Mouse (Mus musculus) testis, adult 2 months (tissue): ENCODE measurements at regions not wholly inside any gene's neighbourhood (a gene's known extent, or its start where the extent isn't known, plus 50 kb on each side); places are given as distances from the start of the nearest gene placed in this dataset.

Experiments
- H3K27ac ChIP-seq: fragments of 200-500 bp; 2 replicates; pipeline ENCODE4 v1.5.1; 2012; ENCODE audit warnings: low read depth, low read length; ENCODE audit not compliant: control insufficient read depth, insufficient read depth
- H3K27me3 ChIP-seq: fragments of 200-500 bp; 2 replicates; pipeline ENCODE4 v1.6.1; 2012; ENCODE audit warnings: mild to moderate bottlenecking, low read length, moderate library complexity; ENCODE audit not compliant: control insufficient read depth, insufficient read depth
- H3K36me3 ChIP-seq: fragments of 200-500 bp; 2 replicates; pipeline ENCODE4 v1.6.1; 2012; ENCODE audit warnings: mild to moderate bottlenecking, low read length; ENCODE audit not compliant: control insufficient read depth, insufficient read depth
- H3K4me1 ChIP-seq: fragments of 200-500 bp; 2 replicates; pipeline ENCODE4 v1.6.1; 2012; ENCODE audit warnings: low read length; ENCODE audit not compliant: control insufficient read depth, insufficient read depth
- H3K4me3 ChIP-seq: fragments of 200-500 bp; 2 replicates; pipeline ENCODE4 v1.5.1; 2012; ENCODE audit warnings: low read depth, mild to moderate bottlenecking, low read length, moderate library complexity, mixed read lengths; ENCODE audit not compliant: control insufficient read depth
- CTCF ChIP-seq: fragments of 200-500 bp; IDR thresholded peaks from 2 replicates; pipeline ENCODE4 v1.5.1; 2012; ENCODE audit warnings: low read depth, mild to moderate bottlenecking, inconsistent platforms, low read length, moderate library complexity; ENCODE audit not compliant: control insufficient read depth, insufficient read depth, insufficient replicate concordance
- POLR2A ChIP-seq: fragments of 200-500 bp; IDR thresholded peaks from 2 replicates; pipeline ENCODE4 v1.6.1; 2012; ENCODE audit warnings: low read depth, mild to moderate bottlenecking, inconsistent platforms, low read length, moderate library complexity; ENCODE audit not compliant: control insufficient read depth

- Histone ChIP-seq H3K4me1 (no peaks in the 10 kb centered on the region; the same call in 1 of the 2 replicates), H3K27ac (no peak overlapping the region), H3K4me3 (no peak overlapping the region), H3K36me3 (no peaks in the 10 kb centered on the region), H3K27me3 (no peaks in the 10 kb centered on the region)
- TF ChIP-seq CTCF = no peak
Measured at GRCm38 (mm10) chr3:38795646-38796301, 91.0 kb upstream of the Fat4 start.

DNA sequence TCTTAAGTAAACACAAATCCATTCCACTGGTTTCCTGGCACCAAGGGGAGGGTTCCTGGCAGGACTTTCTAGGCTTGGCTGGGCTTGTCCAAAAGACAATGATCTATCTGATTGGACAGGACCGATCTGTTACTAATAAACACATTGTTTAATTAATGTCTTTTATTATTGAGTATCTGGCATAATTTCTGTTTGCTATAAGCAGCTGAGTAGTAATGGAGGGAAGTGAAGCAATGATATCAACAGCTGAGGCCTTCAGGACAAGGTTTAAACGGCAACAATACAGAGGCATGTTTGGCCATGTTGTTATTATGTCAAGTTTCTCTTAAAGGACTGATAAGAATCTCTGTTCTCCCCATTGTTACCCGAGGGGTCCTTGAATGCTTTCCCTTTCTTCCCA is 93.5 kb upstream of the Fat4 start:
- Histone ChIP-seq H3K27ac (no peak overlapping the region), H3K36me3 (no peaks in the 10 kb centered on the region), H3K27me3 (no peaks in the 10 kb centered on the region), H3K4me3 (no peak overlapping the region), H3K4me1 (no peaks in the 10 kb centered on the region; the same call in 1 of the 2 replicates)
- TF ChIP-seq CTCF (no peak), POLR2A (no peak)

GRCm38 (mm10) chr3:38788751-38789150 is 98.0 kb upstream of the Fat4 start:
- no peak overlapping the region for H3K4me3 ChIP-seq
- H3K36me3 ChIP-seq = no peaks in the 10 kb centered on the region
- H3K27me3 ChIP-seq = no peaks in the 10 kb centered on the region
- no peak overlapping the region for H3K27ac ChIP-seq
- no peak for TF ChIP-seq CTCF
- no peak for TF ChIP-seq POLR2A
- H3K4me1 ChIP-seq = no peaks in the 10 kb centered on the region

DNA sequence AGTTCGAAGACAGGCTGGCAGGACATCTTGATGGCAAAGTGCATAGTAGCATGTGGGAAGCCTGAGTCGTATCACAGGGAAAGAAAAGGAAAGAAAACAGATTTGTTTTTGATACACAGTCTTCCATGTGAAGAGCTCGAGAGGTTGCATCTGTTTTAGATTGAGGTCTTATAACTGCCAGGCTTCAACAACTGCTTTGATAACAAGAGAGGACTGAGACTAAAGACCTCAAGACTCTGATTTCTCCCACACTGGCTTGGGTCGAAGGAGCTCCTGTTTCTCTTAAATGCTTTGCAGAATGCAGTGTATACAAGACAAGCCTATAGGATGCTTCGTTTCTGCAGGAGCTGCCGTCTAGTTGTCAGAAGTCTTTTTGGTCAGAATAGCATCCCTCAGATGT is 103.0 kb upstream of the Fat4 start:
- no peaks in the 10 kb centered on the region for H3K4me1 ChIP-seq
- H3K36me3 ChIP-seq = no peaks in the 10 kb centered on the region
- no peaks in the 10 kb centered on the region for H3K27me3 ChIP-seq
- H3K4me3 ChIP-seq = no peak overlapping the region
- no peak overlapping the region for H3K27ac ChIP-seq
- no peak for TF ChIP-seq POLR2A
- no peak for TF ChIP-seq CTCF

- Histone ChIP-seq H3K27ac (no peak overlapping the region), H3K27me3 (no peaks in the 10 kb centered on the region), H3K36me3 (no peaks in the 10 kb centered on the region), H3K4me1 (no peaks in the 10 kb centered on the region), H3K4me3 (no peak overlapping the region)
- TF ChIP-seq CTCF = no peak
- TF ChIP-seq POLR2A = no peak
Measured at GRCm38 (mm10) chr3:38783051-38783450, 103.7 kb upstream of the Fat4 start.

GRCm38 (mm10) chr3:38776743-38777366 is 109.9 kb upstream of the Fat4 start:
- Histone ChIP-seq H3K27ac (no peak overlapping the region), H3K36me3 (no peaks in the 10 kb centered on the region), H3K27me3 (no peaks in the 10 kb centered on the region), H3K4me3 (no peak overlapping the region), H3K4me1 (no peaks in the 10 kb centered on the region)
- TF ChIP-seq CTCF (no peak), POLR2A (no peak)

- no peak for TF ChIP-seq POLR2A
- TF ChIP-seq CTCF = no peak
- no peaks in the 10 kb centered on the region for H3K4me1 ChIP-seq
- H3K27ac ChIP-seq = no peak overlapping the region
- H3K36me3 ChIP-seq = no peaks in the 10 kb centered on the region
- no peaks in the 10 kb centered on the region for H3K27me3 ChIP-seq
- H3K4me3 ChIP-seq = no peak overlapping the region
Measured at GRCm38 (mm10) chr3:38754632-38755123, 132.1 kb upstream of the Fat4 start.
